Comparison of ENCODE assay signal across 22 mouse cellular contexts in genomic region chr3:139118446-139118845, GRCm38 (mm10).
"Had no signal": no experiment of that assay in that cellular context is flagged by ENCODE, and none has a peak within 500 bp of the region (broad histone marks: within the 10 kb centered on the region; RNA-seq: fewer than 3 reads in every experiment).

No protein-coding gene starts in this region.

- H3K36me3 ChIP-seq: lung, embryonic 15.5 days; midbrain, embryonic 10.5 days; midbrain, embryonic 12.5 days; neural tube, embryonic 13.5 days; neural tube, embryonic 15.5 days had no signal

- ATAC-seq: lung, postnatal 0 days; midbrain, embryonic 16.5 days had no signal

- H3K4me3 ChIP-seq: lung, embryonic 15.5 days; megakaryocyte, embryonic 14.5 days; midbrain, embryonic 10.5 days; midbrain, embryonic 12.5 days; myocyte; neural tube, embryonic 13.5 days; neural tube, embryonic 15.5 days had no signal

- H3K4me1 ChIP-seq: lung, embryonic 15.5 days; megakaryocyte, embryonic 14.5 days; midbrain, embryonic 10.5 days; midbrain, embryonic 12.5 days; neural tube, embryonic 13.5 days; neural tube, embryonic 15.5 days had no signal

- H3K4me2 ChIP-seq: lung, embryonic 15.5 days; midbrain, embryonic 12.5 days; neural tube, embryonic 13.5 days; neural tube, embryonic 15.5 days had no signal

- H3K9ac ChIP-seq: lung, embryonic 15.5 days; midbrain, embryonic 12.5 days; neural tube, embryonic 13.5 days; neural tube, embryonic 15.5 days had no signal

- DNase-seq: lung, adult 2 months; lung, postnatal 14 days; lung, postnatal 36 days; midbrain, embryonic 14.5 days; retina, postnatal 1 day; right cerebral cortex, adult 18-20 months; right cerebral cortex, postnatal 25 days; right cerebral cortex, postnatal 4 days; spleen, adult 18-20 months; thymus, adult 18-20 months; thymus, postnatal 14 days; thymus, postnatal 36 days had no signal

- H3K9me3 ChIP-seq: lung, embryonic 15.5 days; megakaryocyte, embryonic 14.5 days; midbrain, embryonic 10.5 days; midbrain, embryonic 12.5 days; neural tube, embryonic 13.5 days; neural tube, embryonic 15.5 days had no signal

- H3K27me3 ChIP-seq: lung, embryonic 15.5 days; midbrain, embryonic 12.5 days; neural tube, embryonic 13.5 days; neural tube, embryonic 15.5 days had no signal

- H3K27ac ChIP-seq: lung, embryonic 15.5 days; macrophage; midbrain, embryonic 10.5 days; midbrain, embryonic 12.5 days; neural tube, embryonic 13.5 days; neural tube, embryonic 15.5 days had no signal
